Mouse (Mus musculus) thymus, adult 2 months (tissue): Measurements from ENCODE around the gene Cecr2. TPM values are rescaled to one million over a fixed set of nuclear protein-coding genes. Genes with fewer than 3 reads are reported as not detected.
"Not testable (repeated sequence)": the region's sequence is repeated elsewhere in the genome, so short reads cannot be mapped to it uniquely, and the experiment has no call there.

Source experiments
- DNase-seq: peaks from one replicate; pipeline ENCODE4 v3.0.0; 2021
- H3K27ac ChIP-seq: fragments of 200-500 bp; 2 replicates; pipeline ENCODE4 v1.5.1; 2012; ENCODE audit warnings: low read length, control low read depth; ENCODE audit not compliant: control insufficient read depth, insufficient read depth
- H3K27me3 ChIP-seq: fragments of 200-500 bp; 2 replicates; pipeline ENCODE4 v1.6.1; 2012; ENCODE audit warnings: mild to moderate bottlenecking, low read length, moderate library complexity, mixed read lengths; ENCODE audit not compliant: control insufficient read depth, insufficient read depth
- H3K36me3 ChIP-seq: fragments of 200-500 bp; 2 replicates; pipeline ENCODE4 v1.6.1; 2012; ENCODE audit warnings: mild to moderate bottlenecking, low read length, moderate library complexity; ENCODE audit not compliant: control insufficient read depth, insufficient read depth
- H3K4me1 ChIP-seq: fragments of 200-500 bp; replicated peaks from 2 replicates; pipeline ENCODE4 v1.6.1; 2012; ENCODE audit warnings: low read length; ENCODE audit not compliant: control insufficient read depth, insufficient read depth
- H3K4me3 ChIP-seq: fragments of 200-500 bp; 2 replicates; pipeline ENCODE4 v1.5.1; 2012; ENCODE audit warnings: mild to moderate bottlenecking, low read length, control low read depth, moderate library complexity; ENCODE audit not compliant: control insufficient read depth, insufficient read depth
- CTCF ChIP-seq: fragments of 200-500 bp; IDR thresholded peaks from 2 replicates; pipeline ENCODE4 v1.5.1; 2012; ENCODE audit warnings: mild to moderate bottlenecking, control low read depth, low read length, moderate library complexity, borderline replicate concordance; ENCODE audit not compliant: control insufficient read depth, poor library complexity, insufficient read depth; ENCODE audit errors: extremely low read depth
- POLR2A ChIP-seq: fragments of 200-500 bp; IDR thresholded peaks from 2 replicates; pipeline ENCODE4 v1.6.1; 2012; ENCODE audit warnings: mild to moderate bottlenecking, low read length, control low read depth, moderate library complexity; ENCODE audit not compliant: control insufficient read depth, poor library complexity, insufficient read depth; ENCODE audit errors: extremely low read depth
- WGBS: fragments of 180-500 bp; shearing (Covaris S2); methylation state at CpG from one replicate; pipeline ENCODE4 v1.1.7; 2018; 5-methylcytosine and 5-hydroxymethylcytosine counted together
- polyA plus RNA-seq: library from polyadenylated mRNA; depleted of rRNA; stranded (reverse); fragments of >200 nt; gene quantifications from 2 replicates; pipeline ENCODE4 v1.2.3, GENCODE M21; 2012

Cecr2 gene
- polyA plus RNA-seq, 1 experiment, result 2.1 TPM

DNA sequence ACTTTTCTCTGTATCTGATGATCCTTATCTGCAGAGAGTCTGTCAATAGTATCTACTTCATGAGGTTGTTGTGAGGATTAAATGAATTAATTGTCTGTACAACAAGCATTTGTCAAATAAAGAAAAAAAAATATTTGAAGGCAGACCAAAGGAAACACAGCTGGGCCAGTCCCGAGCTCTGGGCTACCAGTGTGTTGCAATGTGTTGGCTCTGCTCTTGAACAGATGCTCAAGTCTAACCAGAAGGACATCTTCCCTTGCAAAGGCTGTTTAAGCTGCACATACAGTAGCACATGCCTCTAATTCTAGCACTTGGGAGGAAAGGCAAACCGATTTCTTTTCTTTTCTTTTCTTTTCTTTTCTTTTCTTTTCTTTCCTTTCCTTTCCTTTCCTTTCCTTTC, 37.2 kb upstream of the Cecr2 start:
- WGBS, result 77% methylated on average over 2 of the region's 2 CpGs
- TF ChIP-seq POLR2A (no peak), CTCF (no peak)
- Histone ChIP-seq H3K27me3 (no peaks in the 10 kb centered on the region), H3K4me1 (no peaks in the 10 kb centered on the region), H3K36me3 (no peaks in the 10 kb centered on the region), H3K4me3 (no peak overlapping the region), H3K27ac (no peak overlapping the region)
- DNase-seq, result no peak

DNA sequence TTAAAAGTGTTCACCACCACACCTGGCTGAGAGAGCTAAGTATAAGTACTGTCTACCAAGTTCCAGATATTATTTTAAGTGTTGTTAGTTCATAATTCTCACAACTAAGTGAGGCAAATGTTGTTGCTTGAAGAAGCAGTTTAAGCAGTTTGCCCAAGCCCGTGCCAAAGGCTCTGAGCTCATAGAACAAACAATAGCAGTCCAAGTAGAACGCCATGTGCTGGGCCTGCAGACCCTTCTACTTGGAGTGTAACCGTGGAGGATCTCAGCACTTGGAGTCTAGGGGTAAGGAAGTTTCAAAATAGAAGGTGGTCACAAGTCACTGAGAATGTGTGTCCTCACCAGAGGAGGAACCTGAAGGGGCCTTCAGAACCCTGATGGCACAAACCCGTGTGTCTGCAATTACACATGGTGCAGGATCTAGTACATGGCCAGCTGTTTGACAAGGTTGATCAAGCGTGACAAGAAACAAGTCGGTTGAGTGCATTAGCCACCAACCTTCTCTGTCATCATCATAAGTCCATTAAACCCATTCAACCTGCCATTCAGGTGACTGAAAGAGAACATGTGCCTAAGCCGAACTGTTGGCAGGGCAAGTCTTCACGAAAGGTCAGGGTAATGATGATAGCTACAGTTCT, 30.7 kb upstream of the Cecr2 start:
- no peak for DNase-seq
- H3K4me3 ChIP-seq, result no peak overlapping the region
- WGBS, result 89% methylated on average over 8 of the region's 8 CpGs
- no peaks in the 10 kb centered on the region for H3K4me1 ChIP-seq
- no peak overlapping the region for H3K27ac ChIP-seq
- no peak for TF ChIP-seq POLR2A
- TF ChIP-seq CTCF, result no peak
- no peaks in the 10 kb centered on the region for H3K27me3 ChIP-seq
- H3K36me3 ChIP-seq, result no peaks in the 10 kb centered on the region

DNA sequence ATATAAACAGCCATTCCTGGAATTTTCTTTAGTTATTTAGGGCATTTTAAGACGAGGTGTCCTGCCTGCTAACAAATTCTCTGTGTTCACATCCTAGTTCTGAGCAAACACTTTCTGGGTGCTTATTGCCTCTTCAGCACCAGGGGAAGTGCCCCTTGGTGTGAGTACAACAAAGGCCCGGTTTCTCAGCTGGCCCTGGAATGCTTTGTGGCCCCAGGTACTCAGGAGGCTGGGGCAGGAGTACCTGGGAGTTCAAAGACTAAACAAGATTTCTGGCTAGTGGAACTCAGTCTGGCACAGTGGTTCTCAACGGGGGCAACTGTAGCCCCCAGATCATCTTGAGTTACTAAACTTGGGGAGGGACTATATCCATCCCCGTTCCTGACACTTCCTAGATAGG, 26.6 kb upstream of the Cecr2 start:
- H3K4me1 ChIP-seq, result no peaks in the 10 kb centered on the region
- WGBS, result 85% methylated on average over 4 of the region's 4 CpGs
- no peaks in the 10 kb centered on the region for H3K36me3 ChIP-seq
- no peak for TF ChIP-seq POLR2A
- no peak for TF ChIP-seq CTCF
- no peak overlapping the region for H3K4me3 ChIP-seq
- H3K27me3 ChIP-seq, result no peaks in the 10 kb centered on the region
- DNase-seq, result no peak
- no peak overlapping the region for H3K27ac ChIP-seq

DNA sequence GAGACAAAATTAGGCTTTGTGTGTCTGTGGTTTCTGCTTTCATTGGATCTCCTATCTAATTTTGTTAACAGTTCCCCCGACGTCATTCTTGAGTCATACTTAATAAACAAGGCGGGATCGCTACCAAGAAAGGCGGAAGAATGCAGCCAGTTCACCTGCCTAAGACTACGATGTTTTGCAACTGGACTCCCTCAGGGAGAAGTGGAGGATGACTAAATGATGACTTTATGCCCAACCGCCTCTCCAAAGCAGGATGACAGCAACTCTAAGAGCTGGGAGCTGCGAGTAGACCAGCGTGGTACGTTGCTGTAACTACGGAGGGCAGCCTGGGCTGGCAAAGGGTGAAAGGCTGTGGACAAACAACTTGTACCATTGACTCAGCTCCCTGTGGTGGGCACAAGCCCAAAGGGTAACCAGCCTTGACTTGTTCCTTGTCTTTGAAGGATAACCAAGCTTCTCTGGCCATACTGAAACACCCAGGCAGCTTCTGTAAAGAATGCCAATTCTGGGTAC, 24.2 kb upstream of the Cecr2 start:
- WGBS, result 95% methylated on average over 11 of the region's 11 CpGs
- no peak for DNase-seq
- Histone ChIP-seq H3K36me3 (no peaks in the 10 kb centered on the region), H3K27me3 (no peaks in the 10 kb centered on the region), H3K4me1 (no peaks in the 10 kb centered on the region), H3K27ac (no peak overlapping the region), H3K4me3 (no peak overlapping the region)
- TF ChIP-seq CTCF (no peak), POLR2A (no peak)

DNA sequence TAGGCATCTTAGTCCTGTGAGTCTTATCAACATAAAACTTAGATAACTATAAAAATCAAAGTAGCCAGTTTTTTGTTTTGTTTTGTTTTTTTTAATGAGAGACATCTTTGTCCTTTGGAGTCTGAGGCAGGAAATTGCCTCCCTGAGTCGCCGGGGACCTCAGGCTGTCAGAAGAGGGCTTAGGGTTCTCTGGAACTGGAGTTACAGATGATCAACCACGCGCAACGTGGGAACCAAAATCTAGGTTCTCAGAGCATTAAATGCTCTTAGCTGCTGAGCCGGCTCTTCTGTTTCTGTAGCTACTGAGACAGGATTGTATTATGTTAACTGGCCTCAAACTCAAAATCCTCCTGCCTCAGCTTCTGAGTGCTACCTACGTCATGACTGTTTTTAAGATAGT, 22.4 kb upstream of the Cecr2 start:
- H3K4me3 ChIP-seq, result no peak overlapping the region
- TF ChIP-seq CTCF (no peak), POLR2A (no peak)
- no peak for DNase-seq
- no peaks in the 10 kb centered on the region for H3K4me1 ChIP-seq
- H3K36me3 ChIP-seq, result no peaks in the 10 kb centered on the region
- no peak overlapping the region for H3K27ac ChIP-seq
- 85% methylated on average over 7 of the region's 7 CpGs for WGBS
- H3K27me3 ChIP-seq, result no peaks in the 10 kb centered on the region

DNA sequence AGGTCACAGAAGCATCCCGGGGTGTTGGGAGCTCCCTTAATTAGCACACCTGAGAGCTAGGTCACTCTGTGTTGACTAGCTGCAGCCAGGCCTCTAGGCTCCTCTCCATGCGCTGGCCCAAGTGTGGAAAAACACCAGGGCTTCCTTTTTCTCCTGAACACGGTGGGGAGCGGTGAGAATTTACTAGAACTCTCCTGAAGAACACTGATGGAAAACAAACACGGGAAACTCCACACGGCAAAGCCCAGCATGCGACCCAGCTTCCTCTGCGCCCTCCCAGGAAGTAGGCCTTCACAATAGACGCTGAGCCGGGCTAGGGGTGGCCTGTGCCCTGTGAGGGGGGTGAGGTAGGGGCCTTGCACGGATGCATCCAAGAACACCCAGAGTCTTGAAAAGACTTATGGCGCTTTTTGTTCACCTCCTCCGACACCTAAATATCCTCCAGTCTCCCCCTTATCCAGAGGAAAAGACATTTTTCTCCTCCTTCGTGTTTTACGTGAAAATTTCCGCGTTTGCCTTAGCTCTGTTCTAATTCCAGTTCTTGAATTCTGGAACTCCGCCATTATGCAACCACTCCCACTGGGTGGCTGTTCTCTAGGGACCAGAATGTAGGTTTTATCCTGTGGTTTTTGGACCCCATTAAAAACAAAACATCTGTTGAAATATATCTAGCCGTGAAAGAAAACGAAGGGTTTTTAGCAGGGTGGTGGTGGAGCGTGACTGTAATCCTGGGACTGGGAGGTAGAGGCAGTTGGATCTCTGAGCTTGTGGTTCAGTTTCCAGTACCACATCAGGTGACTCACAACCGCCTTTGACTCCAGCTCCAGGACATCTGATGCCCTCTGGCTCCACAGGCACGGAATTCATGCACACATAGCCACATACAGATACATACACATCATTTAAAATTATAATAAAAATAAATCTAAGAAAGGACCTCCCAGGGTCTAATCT, 21.5 kb upstream of the Cecr2 start:
- H3K36me3 ChIP-seq, result no peaks in the 10 kb centered on the region
- 86% methylated on average over 23 of the region's 23 CpGs for WGBS
- H3K27ac ChIP-seq, result no peak overlapping the region
- no peaks in the 10 kb centered on the region for H3K4me1 ChIP-seq
- DNase-seq, result no peak
- no peak overlapping the region for H3K4me3 ChIP-seq
- TF ChIP-seq CTCF, result no peak
- no peaks in the 10 kb centered on the region for H3K27me3 ChIP-seq

DNA sequence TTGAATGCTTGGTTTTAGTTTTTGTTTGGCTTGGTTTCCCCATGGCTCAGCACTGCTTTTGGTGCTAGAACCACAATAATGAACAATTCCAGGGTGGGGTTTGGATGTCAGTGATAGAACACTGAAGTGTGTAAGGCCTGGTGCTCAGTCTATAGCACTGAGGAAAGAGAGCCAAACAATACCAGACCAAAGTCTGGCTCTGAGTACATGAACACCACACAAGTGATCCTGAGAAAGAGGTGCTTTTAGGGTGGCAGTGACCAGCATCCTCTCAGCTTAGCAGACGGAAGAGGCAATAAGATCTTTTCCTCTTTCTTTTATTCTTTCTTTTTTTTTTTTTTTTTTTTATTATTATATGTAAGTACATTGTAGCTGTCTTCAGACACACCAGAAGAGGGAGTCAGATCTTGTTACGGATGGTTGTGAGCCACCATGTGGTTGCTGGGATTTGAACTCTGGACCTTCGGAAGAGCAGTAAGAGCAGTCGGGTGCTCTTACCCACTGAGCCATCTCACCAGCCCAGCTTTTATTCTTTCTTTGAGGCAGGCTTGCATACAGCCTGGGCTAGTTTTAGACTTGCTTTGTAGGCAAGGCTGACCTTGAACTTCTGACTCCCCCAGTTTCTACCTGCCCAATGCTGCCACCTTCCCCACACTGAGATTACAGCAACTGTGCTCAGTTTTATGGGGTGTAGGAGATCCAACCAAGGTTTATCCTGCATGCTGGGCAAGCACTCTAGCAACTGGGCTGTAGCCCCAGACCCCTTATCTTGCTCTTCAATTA, 18.7 kb upstream of the Cecr2 start:
- not testable (repeated sequence) for DNase-seq, H3K27me3 ChIP-seq
- 99% methylated on average over 3 of the region's 4 CpGs for WGBS

More for the DNA sequence above, 18.7 kb upstream of the Cecr2 start:
- not testable (repeated sequence) for H3K27ac ChIP-seq, H3K36me3 ChIP-seq, H3K4me1 ChIP-seq, H3K4me3 ChIP-seq
